Mouse (Mus musculus) liver, adult 2 months (tissue): ENCODE measurements around the gene Cep126.

Source experiments
- CTCF ChIP-seq: fragments of 200-500 bp; IDR thresholded peaks from 2 replicates; pipeline ENCODE4 v1.5.1; 2011; ENCODE audit warnings: low read depth, low read length, control low read depth
- POLR2A ChIP-seq: fragments of 200-500 bp; IDR thresholded peaks from 2 replicates; pipeline ENCODE4 v1.6.1; 2011; ENCODE audit warnings: low read length, control low read depth; ENCODE audit not compliant: insufficient read depth; ENCODE audit errors: extremely low read depth

- no peak for TF ChIP-seq CTCF
- no peak for TF ChIP-seq POLR2A
These were observed 60.8 kb downstream of the Cep126 start for GRCm38 (mm10) chr9:8073203-8073755.
